Mouse (Mus musculus) frontal cortex, postnatal 14 days (tissue): ENCODE results near the gene Pik3c2g.

Experiments
- DNase-seq, 2 experiments: peaks; one replicate each; pipeline ENCODE4 v3.0.0; 2022; ENCODE audit warnings: low spot score in 2 of 2

Gene Pik3c2g

DNA sequence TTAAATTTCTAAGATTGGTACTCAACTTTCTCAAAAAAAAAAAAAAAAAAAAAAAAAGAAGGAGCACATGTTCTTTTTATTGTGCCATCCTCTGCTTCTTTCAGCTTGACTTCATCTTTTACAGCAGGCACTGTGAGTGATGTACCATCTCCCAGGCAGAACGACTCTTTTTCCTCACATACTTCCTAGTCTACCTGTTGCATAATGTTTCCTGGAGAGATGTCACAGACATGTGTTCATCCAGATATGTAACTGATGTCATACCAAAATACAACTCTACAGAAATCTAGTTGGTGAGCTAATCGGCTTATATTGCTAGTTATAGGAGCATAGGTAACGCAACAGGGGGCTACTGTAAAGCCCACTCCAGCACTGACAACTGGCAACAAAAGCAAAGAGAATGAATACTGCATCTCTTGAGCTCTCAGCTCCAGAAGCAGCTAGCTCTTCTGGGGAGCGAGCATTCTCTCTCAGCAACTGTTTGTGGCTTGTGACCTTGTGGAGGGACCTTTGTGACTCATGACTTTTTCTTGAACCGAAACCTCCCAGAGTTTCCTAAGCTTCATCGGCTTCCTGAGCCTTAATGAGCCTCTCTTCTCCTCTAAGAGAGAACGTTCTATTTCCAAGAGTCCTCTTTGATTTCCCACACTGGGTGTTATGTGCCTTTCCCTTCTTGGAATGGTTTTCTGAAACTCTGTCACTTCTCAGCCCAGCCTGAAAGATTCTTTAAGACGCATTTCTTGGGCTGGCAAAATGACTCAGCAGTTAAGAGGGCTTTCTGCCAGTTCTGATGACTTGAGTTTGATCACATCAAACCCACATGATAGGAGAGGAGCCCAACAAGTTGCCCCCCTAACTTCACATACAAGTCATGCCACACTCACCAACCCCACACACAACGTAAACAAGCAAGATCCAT is 148.9 kb downstream of the Pik3c2g start:
- no peak for DNase-seq

DNA sequence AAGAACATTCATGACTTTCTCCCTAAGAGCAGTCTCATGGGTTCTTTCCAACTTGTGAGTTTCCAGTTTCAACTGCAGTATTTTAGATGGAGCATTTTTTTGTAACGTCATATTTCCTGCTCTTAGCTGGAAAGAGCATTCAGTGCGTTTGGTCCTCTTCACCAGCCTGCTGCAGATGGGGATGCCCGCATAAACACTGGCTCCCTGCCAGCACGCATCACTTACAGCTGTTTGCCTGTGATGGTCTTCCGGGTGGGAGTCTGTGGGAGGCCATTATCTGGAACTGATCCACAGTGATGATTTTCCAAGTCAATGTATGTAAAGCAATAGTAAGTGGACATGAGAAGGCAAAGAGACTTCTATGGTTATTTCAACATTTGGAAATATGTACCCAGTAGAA is 151.3 kb downstream of the Pik3c2g start:
- DNase-seq: no peak

DNA sequence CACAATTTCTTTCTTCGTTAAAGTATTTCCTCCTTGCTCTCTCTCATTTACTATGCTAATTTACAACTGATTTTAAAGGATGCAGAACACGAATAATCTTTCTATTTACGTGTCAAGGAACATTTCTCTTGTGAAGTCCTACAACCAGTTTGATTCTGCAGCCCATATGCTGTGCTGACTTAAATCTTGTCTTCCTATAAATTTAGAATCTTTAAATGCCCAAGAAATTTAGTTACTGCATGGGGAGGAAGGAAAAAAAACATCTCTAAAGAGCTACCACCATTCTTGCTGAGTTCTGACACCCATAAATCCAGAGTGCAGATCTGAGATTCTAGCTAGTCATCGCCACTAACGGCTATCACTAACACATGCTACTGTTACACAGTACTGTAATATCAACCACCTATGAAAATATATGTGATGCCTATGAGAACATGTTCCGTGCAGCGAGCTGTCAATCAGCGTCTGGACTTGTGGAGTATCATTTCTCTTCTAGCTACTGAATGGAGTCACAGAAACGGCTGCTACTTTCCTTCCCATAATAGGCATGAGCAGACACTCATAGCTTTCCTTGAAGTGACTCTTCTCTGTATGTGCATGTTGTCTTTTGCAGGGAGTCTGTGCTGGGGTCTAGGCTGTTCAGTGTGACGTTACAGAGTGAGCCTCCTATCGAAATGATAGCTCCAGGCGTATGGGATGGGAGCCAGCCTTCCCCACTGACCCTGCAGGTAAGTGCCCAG is 155.8 kb downstream of the Pik3c2g start:
- no peak for DNase-seq

DNA sequence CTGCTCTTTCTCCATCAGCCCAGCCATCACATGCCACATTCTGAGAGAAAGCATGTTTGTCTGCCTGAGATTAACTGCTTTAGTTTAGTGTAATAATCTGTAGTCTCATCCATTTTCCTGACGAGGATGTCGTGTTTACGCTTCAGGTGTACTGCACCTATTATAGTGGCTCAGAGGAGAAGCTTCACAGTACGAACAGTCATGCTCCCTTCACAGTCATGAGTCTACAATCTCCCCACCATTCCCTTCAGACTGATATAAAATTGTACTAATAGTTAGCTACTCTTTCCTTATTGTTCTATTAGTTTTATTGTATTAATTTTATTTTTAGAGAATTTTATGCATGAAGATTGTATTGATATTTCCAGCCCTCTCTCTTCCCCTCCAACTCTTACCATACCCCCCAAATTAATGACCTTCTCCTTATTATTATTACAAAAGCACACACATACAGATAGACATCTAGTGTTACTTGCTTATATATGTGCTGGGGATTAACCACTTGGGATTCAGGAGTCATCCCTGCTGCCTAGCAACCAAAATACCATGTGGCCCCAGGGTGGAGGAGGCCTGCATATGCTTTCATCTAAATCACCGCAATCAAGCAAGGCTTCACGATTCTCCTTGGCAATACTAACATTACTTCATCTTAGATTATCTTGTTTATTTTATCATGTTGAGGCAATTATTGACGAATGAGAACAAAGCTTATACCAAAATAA is 159.9 kb downstream of the Pik3c2g start:
- DNase-seq: no peak

DNA sequence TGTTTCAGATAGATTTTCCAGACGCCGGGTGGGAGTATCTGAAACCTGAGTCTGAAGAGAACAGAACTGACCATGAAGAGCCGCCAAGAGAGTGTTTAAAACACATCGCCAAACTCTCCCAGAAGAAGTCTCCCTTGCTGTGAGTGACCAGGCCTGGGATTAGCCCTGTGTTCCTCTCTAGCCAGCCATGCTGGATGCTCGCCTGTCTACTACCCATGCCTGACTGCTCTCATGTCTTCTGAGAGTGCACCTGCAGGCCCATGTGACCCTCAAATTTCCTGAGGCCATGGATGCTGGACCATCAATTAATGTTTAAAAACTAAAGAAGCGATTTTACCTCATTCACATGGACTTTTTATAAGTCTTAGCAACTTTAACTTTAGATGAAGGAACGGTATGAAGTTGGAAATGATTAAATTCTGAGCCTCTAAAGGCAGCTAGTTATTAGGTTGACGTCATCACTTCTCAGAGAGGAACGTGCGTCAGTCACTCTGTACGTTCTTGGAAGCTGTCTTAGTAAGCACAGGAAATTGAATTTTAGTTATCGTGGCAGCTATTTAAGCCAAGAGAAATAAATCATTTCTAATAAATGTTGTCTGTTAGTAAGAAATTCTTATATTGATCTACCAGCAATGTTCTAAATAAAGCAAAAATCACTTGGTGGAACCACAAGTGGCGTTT is 161.2 kb downstream of the Pik3c2g start:
- DNase-seq: no peak

DNA sequence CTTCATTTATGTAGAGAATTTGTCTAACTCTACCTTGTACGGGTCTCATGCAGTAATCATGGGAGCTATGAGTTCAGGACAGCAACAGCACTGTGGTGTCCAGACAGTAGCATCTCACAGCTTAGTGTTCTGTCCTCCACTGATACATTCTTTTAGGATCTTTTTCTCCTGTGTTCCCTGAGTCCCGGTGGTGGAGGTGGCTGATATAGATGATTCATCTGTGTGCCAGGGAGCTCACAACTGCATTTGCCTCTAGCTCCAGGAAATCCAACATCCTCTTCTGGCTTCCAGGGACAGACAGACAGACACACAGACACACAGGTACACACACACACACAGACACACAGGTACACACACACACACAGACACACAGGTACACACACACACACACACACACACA is 163.6 kb downstream of the Pik3c2g start:
- DNase-seq: no peak

DNA sequence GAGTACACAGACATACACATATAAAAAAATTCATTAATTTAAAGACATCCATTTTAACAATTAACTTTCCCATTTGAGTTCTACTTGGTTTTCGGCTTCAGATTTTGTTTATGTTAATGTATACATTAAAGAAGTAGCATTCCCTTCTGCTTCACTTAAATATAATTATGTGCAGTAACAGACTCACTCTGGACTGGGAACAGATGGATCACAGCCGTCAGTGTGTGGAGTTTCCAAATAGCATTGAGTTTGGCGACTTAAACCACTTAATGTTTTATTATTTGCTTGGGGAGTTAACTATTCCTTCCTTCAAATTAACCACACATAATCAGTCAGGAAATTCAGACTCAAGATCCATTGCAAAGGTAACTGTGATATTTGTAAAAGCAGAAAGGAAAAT is 164.0 kb downstream of the Pik3c2g start:
- DNase-seq: no peak

DNA sequence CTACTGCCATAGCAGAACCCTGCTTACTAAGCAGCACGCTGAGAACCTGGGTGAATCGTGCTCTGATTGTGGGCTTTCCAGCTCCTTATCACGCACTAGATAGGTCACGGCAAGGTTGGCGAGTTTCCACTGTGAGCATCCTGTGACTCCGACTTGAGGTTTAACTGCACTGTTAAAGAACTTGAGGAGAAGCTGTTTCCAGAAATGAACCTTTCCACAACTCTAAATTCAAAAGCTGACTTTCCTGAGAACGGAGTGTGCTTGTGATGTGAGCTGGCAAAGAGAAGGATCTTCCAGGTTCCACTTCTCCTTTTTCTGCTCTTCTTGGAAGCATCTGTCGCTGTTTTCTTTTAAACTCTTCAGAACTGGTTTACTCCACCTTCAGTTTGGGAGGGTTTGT is 170.9 kb downstream of the Pik3c2g start:
- DNase-seq: no peak

DNA sequence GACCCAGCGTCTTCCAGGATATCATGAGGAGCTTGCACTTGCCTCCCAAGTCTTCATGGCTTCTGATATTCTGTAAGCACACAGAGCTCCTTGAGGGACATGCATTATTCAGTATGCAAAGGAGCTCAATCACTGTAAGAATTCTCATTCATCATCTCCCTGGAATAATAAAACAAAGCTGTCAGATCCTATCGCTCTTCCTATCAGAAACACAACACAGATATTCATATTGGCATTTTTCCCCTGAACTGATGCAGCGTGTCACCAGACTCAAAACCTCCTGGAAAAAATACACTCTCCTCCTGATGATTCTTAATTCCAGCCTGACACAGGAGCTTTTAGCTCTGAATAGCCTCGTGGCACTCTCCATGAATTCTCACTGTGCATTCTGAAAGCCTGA is 174.0 kb downstream of the Pik3c2g start:
- DNase-seq: no peak

DNA sequence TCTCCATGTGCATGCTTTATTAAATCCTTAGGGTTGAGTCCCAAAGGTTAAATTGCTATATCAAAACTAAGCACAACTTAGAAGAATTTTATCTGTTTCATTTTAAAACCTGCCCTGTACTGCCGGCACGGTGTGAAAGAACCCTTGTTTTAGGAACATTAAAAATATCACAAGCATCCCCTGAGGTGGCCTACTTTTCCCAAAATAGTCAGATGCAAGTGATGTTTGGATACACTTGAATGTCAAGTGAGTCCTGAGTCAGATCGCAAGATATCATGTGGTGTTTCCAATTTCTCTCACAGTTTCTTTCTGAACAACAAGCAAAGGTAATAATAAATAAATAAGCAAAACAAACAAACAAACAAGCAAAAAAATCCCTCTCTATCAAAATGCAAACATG is 177.4 kb downstream of the Pik3c2g start:
- no peak for DNase-seq

DNA sequence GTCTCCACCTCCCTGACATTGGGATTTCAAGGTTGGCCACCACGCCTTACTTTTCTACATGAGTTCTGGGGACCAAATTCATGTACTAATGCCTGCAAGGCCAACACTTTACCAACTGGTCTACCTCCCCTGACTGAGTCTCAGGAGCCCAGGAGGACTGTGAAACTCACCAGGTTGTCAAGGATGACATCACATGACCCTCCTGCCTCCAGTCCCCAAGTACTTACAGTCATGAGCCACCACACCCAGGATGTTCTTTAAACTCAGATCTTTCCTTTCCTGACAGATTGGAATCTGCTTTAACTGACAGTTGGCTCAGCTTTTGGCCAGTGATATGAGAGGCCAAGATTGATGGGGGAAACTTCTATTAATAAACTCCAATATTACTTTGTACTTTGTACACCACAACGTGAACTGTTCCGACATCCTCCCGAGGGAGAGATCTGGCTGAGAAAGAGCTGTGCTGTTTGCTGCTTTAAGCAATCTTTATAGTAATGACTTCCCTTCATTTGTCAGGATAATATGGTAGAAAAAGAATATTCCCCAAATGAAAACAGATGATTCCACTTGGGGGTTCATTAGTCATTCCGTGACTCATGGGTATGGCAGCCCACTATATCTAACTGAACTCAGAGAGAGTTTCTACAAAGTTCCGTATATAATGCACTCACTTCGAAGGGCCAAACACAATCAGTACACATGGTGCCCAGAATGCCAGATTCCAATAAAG is 182.9 kb downstream of the Pik3c2g start:
- no peak for DNase-seq

DNA sequence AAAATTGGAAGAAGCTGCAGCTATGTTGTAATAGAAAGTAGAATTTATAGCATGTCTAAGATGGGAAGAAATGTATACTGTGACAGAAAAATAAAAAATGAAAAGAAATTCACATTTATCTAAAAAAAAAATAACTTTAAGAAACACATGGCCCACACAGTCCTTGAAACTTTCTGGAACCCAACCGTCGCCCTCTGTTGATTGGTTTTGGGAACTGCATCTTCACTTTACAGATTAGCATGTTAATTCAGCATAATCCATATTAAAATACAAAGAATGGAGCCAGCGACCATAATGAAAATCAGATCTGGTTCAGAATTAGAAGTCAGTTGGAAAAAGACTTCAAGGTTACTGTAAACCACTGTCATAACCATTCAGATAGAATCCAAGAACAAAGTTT is 183.5 kb downstream of the Pik3c2g start:
- DNase-seq: no peak

DNA sequence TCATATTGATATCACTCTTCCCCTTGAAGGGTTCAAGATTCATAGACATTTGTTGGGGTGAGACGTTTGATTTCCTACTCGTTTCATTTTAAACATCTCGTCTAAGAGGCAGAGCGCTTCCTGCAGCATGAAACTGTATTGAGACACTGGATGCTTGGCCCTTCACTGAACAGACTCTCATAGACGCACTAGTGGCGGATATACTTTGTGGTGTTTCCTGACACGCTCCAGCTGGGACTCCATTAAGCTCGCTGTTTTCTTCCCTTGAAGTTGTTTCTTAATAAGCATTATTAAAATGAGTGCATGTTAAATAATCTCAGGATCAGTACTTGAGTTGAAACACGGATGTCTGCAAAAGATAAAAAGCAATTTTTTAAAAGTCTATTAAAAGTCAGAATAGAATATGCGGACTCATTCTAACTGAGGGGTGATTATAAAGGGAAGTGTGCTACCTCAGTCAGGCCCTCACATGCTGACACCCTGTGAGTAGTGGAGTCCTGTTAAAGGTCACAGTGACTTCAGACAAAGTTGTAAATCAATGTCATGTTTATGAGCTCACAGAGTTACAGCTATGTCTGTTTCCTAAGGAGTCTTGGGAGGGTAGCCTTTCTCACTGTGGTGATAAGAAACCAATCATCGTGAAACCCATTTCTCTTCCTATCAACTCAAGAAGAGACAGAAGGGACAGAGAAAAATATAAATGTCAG is 190.7 kb downstream of the Pik3c2g start:
- no peak for DNase-seq

DNA sequence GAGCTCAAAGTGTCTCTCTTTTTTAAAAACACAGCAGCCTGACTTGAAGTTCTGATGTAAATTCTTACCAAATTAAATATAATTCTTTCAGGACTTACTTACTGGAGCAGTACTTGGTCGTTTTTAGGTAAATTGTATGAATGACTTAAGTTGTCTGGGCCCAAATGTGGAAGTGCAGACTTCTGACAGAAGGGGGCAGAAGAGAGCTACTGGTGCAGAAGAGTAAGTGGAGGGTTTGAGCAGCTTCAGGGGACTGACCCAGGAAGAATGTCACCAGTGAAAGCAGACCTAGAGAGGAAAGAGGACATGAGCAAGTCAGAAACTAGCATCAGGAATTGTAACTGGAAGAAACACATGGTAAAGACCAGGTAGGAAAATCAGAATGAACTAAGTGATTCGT is 193.0 kb downstream of the Pik3c2g start:
- no peak for DNase-seq

DNA sequence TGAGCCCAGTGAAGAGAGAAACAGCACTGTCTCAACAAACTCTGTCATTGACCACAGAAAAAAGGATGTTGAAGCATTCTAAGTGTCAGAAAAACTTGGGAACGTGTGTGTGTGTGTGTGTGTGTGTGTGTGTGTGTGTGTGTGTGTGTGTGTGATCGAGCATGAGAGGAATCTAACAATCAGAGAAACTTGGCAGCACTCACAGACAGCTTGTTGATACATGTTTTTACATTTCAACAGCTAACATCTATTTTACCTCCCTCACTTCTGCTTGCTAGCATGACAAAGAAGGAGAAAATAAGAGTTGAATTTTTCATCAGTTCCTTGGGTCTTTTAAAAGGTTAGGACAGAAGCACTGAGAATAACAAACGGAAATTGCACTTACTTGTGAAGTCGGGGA is 202.5 kb downstream of the Pik3c2g start:
- no peak for DNase-seq

DNA sequence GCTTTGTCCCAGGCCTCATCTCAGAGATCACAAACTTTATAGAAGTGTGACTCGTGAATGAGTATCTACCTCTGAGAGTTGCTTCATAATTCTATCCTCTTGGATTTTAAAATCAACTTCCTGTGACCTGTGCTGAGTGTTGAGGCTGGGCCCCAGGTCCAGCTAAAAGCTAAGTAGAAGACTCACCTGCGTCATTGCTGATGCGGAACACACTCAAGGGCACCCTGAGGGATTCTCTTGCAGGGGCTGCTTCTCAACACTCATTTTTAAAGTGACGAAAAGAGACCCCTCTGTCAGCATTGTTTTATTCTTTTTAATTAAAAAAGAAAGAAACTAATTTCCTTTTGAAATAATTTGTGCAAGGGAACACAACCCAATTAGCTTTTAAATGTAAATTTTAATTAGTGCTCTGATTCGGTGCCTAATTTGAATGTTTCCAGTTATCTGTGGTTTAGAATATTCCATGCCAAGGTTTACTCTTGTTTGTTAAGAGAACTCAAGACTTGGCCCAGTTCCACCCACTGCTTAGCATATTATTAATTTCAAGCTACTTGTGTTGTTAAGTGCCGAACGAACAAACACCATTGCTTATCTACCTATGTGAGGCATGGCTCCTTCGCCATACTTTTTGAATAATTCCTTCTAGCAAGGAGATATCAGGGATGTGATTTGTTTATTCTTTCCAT is 212.7 kb downstream of the Pik3c2g start:
- no peak for DNase-seq

DNA sequence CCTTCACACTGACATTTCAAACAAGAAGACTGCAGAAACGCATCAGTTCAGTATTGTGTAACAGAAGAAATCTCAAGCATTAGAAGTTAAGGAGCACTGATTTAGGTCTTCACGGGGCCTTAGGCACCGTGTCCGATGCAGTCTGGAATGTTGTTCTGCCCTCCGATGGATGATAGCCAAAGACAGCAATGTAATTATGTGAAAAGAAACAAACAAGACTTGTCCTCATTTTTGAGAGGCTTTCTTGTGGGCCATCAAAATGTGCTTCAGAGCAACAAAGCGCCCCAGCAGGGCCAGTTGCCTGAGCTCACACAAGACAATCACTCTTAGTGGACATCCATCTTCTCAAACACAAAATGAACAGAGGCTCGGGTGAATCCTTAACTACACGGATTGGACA is 234.9 kb downstream of the Pik3c2g start:
- DNase-seq: no peak

DNA sequence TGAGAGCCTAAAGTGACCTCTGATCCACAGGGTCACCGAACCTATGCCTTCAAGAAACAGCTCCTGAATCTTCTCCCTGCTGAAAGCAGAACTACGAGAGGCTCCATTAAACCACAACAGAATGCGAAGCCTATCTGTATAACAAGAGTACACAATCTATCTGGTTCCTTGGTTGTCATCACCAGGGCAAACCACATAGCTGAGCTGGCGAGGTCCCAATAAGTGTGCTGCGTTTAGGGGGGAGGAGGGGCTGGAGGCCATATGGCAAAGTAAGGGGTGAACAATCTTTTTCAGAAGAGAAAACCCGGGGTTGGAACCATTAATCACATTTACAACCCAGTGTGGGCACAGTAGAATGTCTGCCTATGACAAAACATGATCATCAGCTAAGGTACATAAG is 251.2 kb downstream of the Pik3c2g start:
- DNase-seq: no peak

DNA sequence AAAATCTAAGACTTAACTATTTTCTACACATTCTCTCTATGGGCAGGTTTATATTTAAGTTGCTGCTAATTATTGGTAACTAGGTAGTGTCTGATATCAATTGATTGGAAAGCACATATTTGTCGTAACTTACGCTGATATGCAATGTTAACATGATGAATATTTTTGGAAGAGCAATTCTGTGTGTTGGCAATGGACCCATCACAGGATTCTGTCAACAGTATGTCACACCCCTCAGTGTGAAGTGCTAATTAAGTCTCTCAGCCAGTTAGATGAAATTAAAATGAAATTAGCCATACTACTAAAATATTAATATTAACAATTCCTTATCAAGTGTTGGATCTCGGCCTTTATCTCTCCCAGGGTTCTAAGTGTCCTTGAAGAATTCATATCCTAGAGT is 251.7 kb downstream of the Pik3c2g start:
- no peak for DNase-seq

DNA sequence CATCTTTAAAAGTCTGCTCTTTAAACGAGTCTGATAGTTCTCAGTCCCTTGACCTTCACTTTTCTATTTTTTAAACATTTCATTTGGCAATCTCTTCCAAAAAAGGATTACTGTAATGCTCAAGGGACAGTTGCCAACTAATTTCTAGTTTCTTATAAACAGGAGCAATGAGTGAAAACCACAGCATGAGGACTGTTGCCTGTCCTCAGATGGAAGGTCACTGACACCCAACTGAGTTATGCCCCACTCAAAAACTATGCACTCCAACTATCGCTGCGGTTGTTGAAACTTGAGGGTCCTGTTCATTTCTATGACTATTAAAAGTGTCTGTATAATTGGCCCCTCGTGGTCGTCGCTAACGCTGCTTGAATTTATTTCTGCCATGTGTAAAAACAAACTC is 252.9 kb downstream of the Pik3c2g start:
- DNase-seq: no peak
